Mouse (Mus musculus) MEL (cell line): ENCODE data around the gene Marc1. TPM values are rescaled to one million over a fixed set of nuclear protein-coding genes. Genes with fewer than 3 reads are reported as not detected.

Experiments used
- DNase-seq: peaks from one replicate; pipeline ENCODE4 v3.0.0; 2011; ENCODE audit warnings: low read depth, low spot score
- H3K27ac ChIP-seq: 2 replicates; pipeline ENCODE4 v1.5.1; 2012; ENCODE audit warnings: low read depth, mild to moderate bottlenecking, control low read depth, low read length, moderate library complexity; ENCODE audit not compliant: control insufficient read depth
- H3K27me3 ChIP-seq, 2 experiments: fragments of 150-350 bp in 1 of 2; sonication (generic) in 1 of 2; 2 replicates each; pipeline ENCODE4 v1.6.1; 2012; ENCODE audit warnings: low read length in 2 of 2, mild to moderate bottlenecking in 2 of 2, improper control_type of control experiment in 1 of 2, moderate library complexity in 1 of 2; ENCODE audit not compliant: insufficient read depth in 2 of 2, control insufficient read depth in 1 of 2
- H3K36me3 ChIP-seq, 2 experiments: 2 replicates each; pipeline ENCODE4 v1.6.1; 2012 to 2014; ENCODE audit warnings: low read length in 2 of 2, improper control_type of control experiment in 1 of 2, inconsistent platforms in 1 of 2, mild to moderate bottlenecking in 1 of 2; ENCODE audit not compliant: insufficient read depth in 2 of 2, control insufficient read depth in 1 of 2
- H3K4me1 ChIP-seq, 2 experiments: fragments of 150-350 bp in 1 of 2; sonication (generic) in 1 of 2; 2 replicates each; pipeline ENCODE4 v1.6.1; 2012; ENCODE audit warnings: low read length in 2 of 2, improper control_type of control experiment in 1 of 2, mild to moderate bottlenecking in 1 of 2; ENCODE audit not compliant: insufficient read depth in 2 of 2, control insufficient read depth in 1 of 2
- H3K4me3 ChIP-seq, 2 experiments: fragments of 150-350 bp in 1 of 2; sonication (generic) in 1 of 2; 2 replicates each; pipeline ENCODE4 v1.5.1; 2012; ENCODE audit warnings: low read depth in 2 of 2, low read length in 2 of 2, mild to moderate bottlenecking in 2 of 2, moderate library complexity in 2 of 2, control low read depth in 1 of 2, improper control_type of control experiment in 1 of 2; ENCODE audit not compliant: control insufficient read depth in 1 of 2, insufficient read depth in 1 of 2
- H3K79me2 ChIP-seq: 2 replicates; pipeline ENCODE4 v1.6.1; 2012; ENCODE audit warnings: mild to moderate bottlenecking, low read length, moderate library complexity; ENCODE audit not compliant: control insufficient read depth, poor library complexity, insufficient read depth
- H3K9ac ChIP-seq: 2 replicates; pipeline ENCODE4 v1.6.1; 2012; ENCODE audit warnings: low read depth, mild to moderate bottlenecking, control low read depth, low read length, moderate library complexity; ENCODE audit not compliant: control insufficient read depth, poor library complexity, severe bottlenecking
- H3K9me3 ChIP-seq: fragments of 150-350 bp; sonication (generic); replicated peaks from 2 replicates; pipeline ENCODE4 v1.6.1; 2012; ENCODE audit warnings: mild to moderate bottlenecking, low read length, improper control_type of control experiment, moderate library complexity; ENCODE audit not compliant: insufficient read depth
- CHD1 ChIP-seq: IDR thresholded peaks from 2 replicates; pipeline ENCODE4 v1.6.1; 2012; ENCODE audit warnings: low read depth, mild to moderate bottlenecking, inconsistent platforms, low read length, improper control_type of control experiment
- CTCF ChIP-seq, 3 experiments: IDR thresholded peaks in 2 of 3; conservative IDR thresholded peaks in 1 of 3; 2 replicates each; pipeline ENCODE4 v1.5.1; 2011 to 2012; ENCODE audit warnings: low read length in 3 of 3, low read depth in 2 of 3, mild to moderate bottlenecking in 2 of 3, improper control_type of control experiment in 1 of 3, inconsistent platforms in 1 of 3, mixed read lengths in 1 of 3, moderate library complexity in 1 of 3; ENCODE audit not compliant: control insufficient read depth in 1 of 3, insufficient read depth in 1 of 3, poor library complexity in 1 of 3, severe bottlenecking in 1 of 3
- EP300 ChIP-seq, 2 experiments: IDR thresholded peaks; 2 replicates each; pipeline ENCODE4 v1.6.1; 2011; ENCODE audit warnings: improper control_type of control experiment in 2 of 2, low read length in 2 of 2, low read depth in 1 of 2, mild to moderate bottlenecking in 1 of 2
- GATA1 ChIP-seq: IDR thresholded peaks from 2 replicates; pipeline ENCODE4 v1.6.1; 2011; ENCODE audit warnings: low read depth, low read length, improper control_type of control experiment
- HCFC1 ChIP-seq: IDR thresholded peaks from 2 replicates; pipeline ENCODE4 v1.6.1; 2012; ENCODE audit warnings: low read depth, mild to moderate bottlenecking, inconsistent platforms, low read length, improper control_type of control experiment, moderate library complexity
- KAT2A ChIP-seq: conservative IDR thresholded peaks from 2 replicates; pipeline ENCODE4 v1.6.1; 2012; ENCODE audit warnings: low read depth, low read length, improper control_type of control experiment, inconsistent platforms
- MAX ChIP-seq: IDR thresholded peaks from 2 replicates; pipeline ENCODE4 v1.6.1; 2011; ENCODE audit warnings: low read length, improper control_type of control experiment
- MAZ ChIP-seq: IDR thresholded peaks from 2 replicates; pipeline ENCODE4 v1.6.1; 2012; ENCODE audit warnings: low read depth, mild to moderate bottlenecking, inconsistent platforms, low read length, improper control_type of control experiment
- MEF2A ChIP-seq: IDR thresholded peaks from 2 replicates; pipeline ENCODE4 v1.6.1; 2014; ENCODE audit warnings: low read depth, mild to moderate bottlenecking, inconsistent platforms, low read length, improper control_type of control experiment; ENCODE audit not compliant: poor library complexity, insufficient replicate concordance, severe bottlenecking; ENCODE audit errors: extremely low read depth
- MYC ChIP-seq: IDR thresholded peaks from 2 replicates; pipeline ENCODE4 v1.6.1; 2011; ENCODE audit warnings: low read depth, mild to moderate bottlenecking, low read length, improper control_type of control experiment, moderate library complexity
- NELFE ChIP-seq: IDR thresholded peaks from 2 replicates; pipeline ENCODE4 v1.6.1; 2011; ENCODE audit warnings: low read depth, low read length, improper control_type of control experiment
- NRF1 ChIP-seq: IDR thresholded peaks from 2 replicates; pipeline ENCODE4 v1.6.1; 2014; ENCODE audit warnings: low read depth, mild to moderate bottlenecking, inconsistent platforms, low read length, improper control_type of control experiment, moderate library complexity; ENCODE audit not compliant: poor library complexity, insufficient read depth, severe bottlenecking
- POLR2AphosphoS2 ChIP-seq: IDR thresholded peaks from 2 replicates; pipeline ENCODE4 v1.6.1; 2011; ENCODE audit warnings: low read length, improper control_type of control experiment
- POLR2AphosphoS5 ChIP-seq: IDR thresholded peaks from 2 replicates; pipeline ENCODE4 v1.6.1; 2012; ENCODE audit warnings: low read depth, borderline replicate concordance, mild to moderate bottlenecking, inconsistent platforms, low read length, moderate library complexity, mixed read lengths
- RAD21 ChIP-seq: IDR thresholded peaks from 2 replicates; pipeline ENCODE4 v1.6.1; 2011; ENCODE audit warnings: mild to moderate bottlenecking, low read depth, low read length, improper control_type of control experiment
- TAL1 ChIP-seq: IDR thresholded peaks from 2 replicates; pipeline ENCODE4 v1.6.1; 2012; ENCODE audit warnings: mild to moderate bottlenecking, inconsistent platforms, low read length, moderate library complexity, mixed read lengths
- TBP ChIP-seq: IDR thresholded peaks from 2 replicates; pipeline ENCODE4 v1.8.0; 2011; ENCODE audit warnings: low read depth, low read length, improper control_type of control experiment
- TCF12 ChIP-seq: IDR thresholded peaks from 2 replicates; pipeline ENCODE4 v1.6.1; 2014; ENCODE audit warnings: low read depth, mild to moderate bottlenecking, inconsistent platforms, low read length, improper control_type of control experiment, moderate library complexity
- USF1 ChIP-seq: IDR thresholded peaks from 2 replicates; pipeline ENCODE4 v1.6.1; 2014; ENCODE audit warnings: low read depth, mild to moderate bottlenecking, inconsistent platforms, low read length, improper control_type of control experiment, moderate library complexity
- ZC3H11A ChIP-seq: IDR thresholded peaks from 2 replicates; pipeline ENCODE4 v1.6.1; 2012; ENCODE audit warnings: low read depth, mild to moderate bottlenecking, inconsistent platforms, low read length, improper control_type of control experiment
- ZKSCAN1 ChIP-seq: IDR thresholded peaks from 2 replicates; pipeline ENCODE4 v1.6.1; 2012; ENCODE audit warnings: low read depth, mild to moderate bottlenecking, inconsistent platforms, low read length, improper control_type of control experiment, moderate library complexity
- ZNF384 ChIP-seq: IDR thresholded peaks from 2 replicates; pipeline ENCODE4 v1.6.1; 2012; ENCODE audit warnings: low read depth, mild to moderate bottlenecking, inconsistent platforms, low read length, improper control_type of control experiment
- polyA plus RNA-seq, 2 experiments: library from polyadenylated mRNA; stranded (reverse) in 1 of 2; unstranded in 1 of 2; fragments of >175 nt in 1 of 2; fragments of >200 nt in 1 of 2; gene quantifications; 2 replicates each; pipeline versions ENCODE4 v1.2.1 to v1.2.4; 2012; ENCODE audit warnings: low replicate concordance in 2 of 2, low read depth in 1 of 2; ENCODE audit not compliant: insufficient read length in 2 of 2, insufficient read depth in 1 of 2, missing spikeins in 1 of 2
- total RNA-seq: library from RNA; depleted of rRNA; stranded (reverse); fragments of 300-350 nt; gene quantifications from 2 replicates; pipeline ENCODE4 v1.2.3, GENCODE M21; 2012

The Marc1 gene
- total and polyA plus RNA-seq, 3 experiments = 0.08 to 0.10 TPM; not detected in 1

GRCm38 (mm10) chr1:184752671-184753070, 58.4 kb downstream of the Marc1 start:
- no peaks in the 10 kb centered on the region for H3K79me2 ChIP-seq
- TF ChIP-seq MAX = no peak
- no peak for TF ChIP-seq POLR2AphosphoS5
- TF ChIP-seq TAL1 = no peak
- no peak for TF ChIP-seq USF1
- TF ChIP-seq MAZ = no peak
- no peak for TF ChIP-seq MEF2A
- no peak for TF ChIP-seq EP300 (IDR thresholded peaks at IDR 0.05; ENCODE audit: low read depth in 1 of 2, low read length in 2 of 2)
- no peak for TF ChIP-seq RAD21
- TF ChIP-seq NELFE = no peak
- no peak for TF ChIP-seq ZC3H11A
- no peak for TF ChIP-seq TCF12
- no peak for TF ChIP-seq TBP
- no peak for TF ChIP-seq POLR2AphosphoS2
- TF ChIP-seq HCFC1 = no peak
- TF ChIP-seq, all 39 proteins: peak for 0
- no peaks in the 10 kb centered on the region for H3K9me3 ChIP-seq
- no peaks in the 10 kb centered on the region for H3K36me3 ChIP-seq
- no peaks in the 10 kb centered on the region for H3K4me1 ChIP-seq
- no peak overlapping the region for H3K27ac ChIP-seq
- H3K4me3 ChIP-seq = no peak overlapping the region
- H3K9ac ChIP-seq = no peak overlapping the region
- H3K27me3 ChIP-seq = no peaks in the 10 kb centered on the region
- no peak for DNase-seq

GRCm38 (mm10) chr1:184750114-184750664, 60.9 kb downstream of the Marc1 start:
- Histone ChIP-seq H3K36me3 (no peaks in the 10 kb centered on the region), H3K79me2 (no peaks in the 10 kb centered on the region), H3K27ac (no peak overlapping the region)
- DNase-seq = no peak
- no peak for TF ChIP-seq ZC3H11A
- no peak for TF ChIP-seq CHD1
- TF ChIP-seq MYC = no peak
- TF ChIP-seq CTCF (IDR thresholded peaks at IDR 0.05 in 2 of 3, conservative IDR thresholded peaks at IDR 0.05 in 1 of 3; ENCODE audit: control insufficient read depth in 1 of 3, insufficient read depth in 1 of 3, low read depth in 2 of 3, low read length in 3 of 3, poor library complexity in 1 of 3, severe bottlenecking in 1 of 3) = no peak
- TF ChIP-seq GATA1 = no peak
- no peak for TF ChIP-seq ZNF384
- TF ChIP-seq RAD21 = no peak
- no peak for TF ChIP-seq ZKSCAN1
- TF ChIP-seq KAT2A = no peak
- TF ChIP-seq NRF1 = no peak
- no peak for TF ChIP-seq TCF12
- TF ChIP-seq, all 39 proteins: peak for 0
- Histone ChIP-seq H3K4me3 (no peak overlapping the region), H3K4me1 (no peaks in the 10 kb centered on the region), H3K27me3 (no peaks in the 10 kb centered on the region; a peak in 1 of 4 replicates), H3K9me3 (no peaks in the 10 kb centered on the region), H3K9ac (no peak overlapping the region)
